Mouse (Mus musculus) adrenal gland, postnatal 14 days (tissue): ENCODE measurements around the gene Lpin2. TPM values are rescaled to one million over a fixed set of nuclear protein-coding genes. Genes with fewer than 3 reads are reported as not detected.

ENCODE experiments used
- DNase-seq: peaks from one replicate; pipeline ENCODE4 v3.0.0; 2021; ENCODE audit warnings: mixed read lengths
- total RNA-seq: library from RNA; stranded (reverse); gene quantifications from 2 replicates; pipeline ENCODE4 v1.2.3, GENCODE M21; 2021

Gene Lpin2
- total RNA-seq, 1 experiment from 2014 or later = 43.0 TPM

GRCm38 (mm10) chr17:71171161-71171560 is 11.2 kb upstream of the Lpin2 start:
- no peak for DNase-seq

DNA sequence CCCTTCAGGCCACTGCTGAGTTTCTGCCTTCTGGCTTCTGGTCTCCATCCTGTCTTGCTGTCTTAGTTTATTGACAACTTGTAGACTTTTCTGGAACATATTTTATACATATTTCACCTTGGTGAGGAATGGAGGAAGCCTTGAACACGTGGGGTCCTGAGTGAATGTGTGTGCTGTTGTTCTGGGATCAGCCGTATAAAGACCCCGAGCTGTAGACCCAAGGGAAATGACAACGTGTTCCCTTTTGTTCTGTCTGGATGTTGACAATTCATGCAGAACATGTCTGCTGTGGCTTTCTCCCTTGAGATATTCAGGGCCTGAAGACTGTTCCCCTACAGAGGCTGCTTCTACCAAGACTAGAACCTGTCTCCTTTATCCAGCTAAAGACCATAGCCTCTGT is 5.0 kb upstream of the Lpin2 start:
- DNase-seq = no peak

GRCm38 (mm10) chr17:71177949-71178348 is 4.4 kb upstream of the Lpin2 start:
- no peak for DNase-seq

- DNase-seq = no peak
These were observed 3.7 kb upstream of the Lpin2 start for GRCm38 (mm10) chr17:71178530-71179181.

- DNase-seq = no peak
These were observed 2.6 kb upstream of the Lpin2 start for GRCm38 (mm10) chr17:71179551-71180309.

DNA sequence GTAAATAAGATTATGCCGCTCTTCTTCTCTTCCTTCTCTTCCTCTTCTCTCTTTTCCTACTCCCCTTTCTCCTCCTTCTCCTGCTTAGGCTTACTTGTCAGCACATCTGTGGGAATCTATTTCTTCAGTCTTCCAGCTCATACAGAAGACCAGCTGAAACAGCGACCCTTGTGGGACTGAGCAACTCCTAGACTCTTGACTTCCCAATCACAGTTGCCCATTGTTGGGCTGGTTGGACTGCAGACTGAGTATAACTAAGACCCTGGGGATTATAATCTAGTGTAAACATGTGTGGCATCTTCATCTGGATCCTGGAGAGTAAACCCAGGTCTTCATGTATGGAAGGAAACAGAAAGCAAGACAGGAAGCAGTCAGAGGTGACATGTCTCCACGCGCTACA is 1.8 kb upstream of the Lpin2 start:
- no peak for DNase-seq

GRCm38 (mm10) chr17:71182871-71183656 is 704 bp downstream of the Lpin2 start:
- peak; percentile 96 for DNase-seq

GRCm38 (mm10) chr17:71183657-71184261 is 1.4 kb downstream of the Lpin2 start:
- DNase-seq = peak; percentile 50

DNA sequence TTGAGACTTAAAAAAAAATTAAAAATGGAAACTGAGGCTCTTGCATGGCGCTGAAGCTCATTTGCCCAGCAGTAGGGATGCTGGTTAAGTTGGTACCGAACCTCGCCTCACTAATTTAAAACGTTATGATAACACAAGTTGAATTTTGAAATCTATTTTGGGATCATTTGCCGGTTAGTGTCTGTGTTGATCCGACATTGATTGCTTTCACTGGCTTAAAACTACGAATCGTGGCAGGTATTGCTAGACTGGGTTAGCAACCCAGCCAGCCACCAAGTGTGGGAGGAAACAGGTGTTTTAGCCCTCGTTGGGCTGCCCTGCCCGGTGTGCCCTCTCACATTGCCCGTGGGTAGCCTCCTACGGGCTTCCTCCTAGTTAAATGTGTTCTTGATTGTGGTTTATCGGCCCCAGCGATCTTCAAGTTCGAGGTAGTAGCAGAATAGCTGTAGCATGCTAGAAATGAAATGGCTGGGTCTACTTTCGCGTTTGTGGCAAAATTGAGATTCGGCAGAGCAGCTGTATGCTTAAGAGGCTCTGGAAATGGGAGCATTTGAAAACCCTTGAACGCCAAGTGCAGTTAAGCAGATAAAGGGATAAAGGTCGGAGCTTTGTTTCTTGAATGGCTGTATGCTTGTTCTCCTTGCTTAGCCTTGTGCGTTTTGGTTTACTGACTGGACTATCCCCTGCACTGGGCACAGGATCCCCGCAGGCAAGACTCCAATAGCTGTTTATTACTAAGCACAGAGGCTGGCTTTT is 2.2 kb downstream of the Lpin2 start:
- DNase-seq = peak; percentile 37

GRCm38 (mm10) chr17:71185368-71185767 is 3.0 kb downstream of the Lpin2 start:
- no peak for DNase-seq

GRCm38 (mm10) chr17:71190589-71190988 is 8.2 kb downstream of the Lpin2 start:
- no peak for DNase-seq

- DNase-seq = no peak
These were observed 8.7 kb downstream of the Lpin2 start for GRCm38 (mm10) chr17:71191063-71191462.

DNA sequence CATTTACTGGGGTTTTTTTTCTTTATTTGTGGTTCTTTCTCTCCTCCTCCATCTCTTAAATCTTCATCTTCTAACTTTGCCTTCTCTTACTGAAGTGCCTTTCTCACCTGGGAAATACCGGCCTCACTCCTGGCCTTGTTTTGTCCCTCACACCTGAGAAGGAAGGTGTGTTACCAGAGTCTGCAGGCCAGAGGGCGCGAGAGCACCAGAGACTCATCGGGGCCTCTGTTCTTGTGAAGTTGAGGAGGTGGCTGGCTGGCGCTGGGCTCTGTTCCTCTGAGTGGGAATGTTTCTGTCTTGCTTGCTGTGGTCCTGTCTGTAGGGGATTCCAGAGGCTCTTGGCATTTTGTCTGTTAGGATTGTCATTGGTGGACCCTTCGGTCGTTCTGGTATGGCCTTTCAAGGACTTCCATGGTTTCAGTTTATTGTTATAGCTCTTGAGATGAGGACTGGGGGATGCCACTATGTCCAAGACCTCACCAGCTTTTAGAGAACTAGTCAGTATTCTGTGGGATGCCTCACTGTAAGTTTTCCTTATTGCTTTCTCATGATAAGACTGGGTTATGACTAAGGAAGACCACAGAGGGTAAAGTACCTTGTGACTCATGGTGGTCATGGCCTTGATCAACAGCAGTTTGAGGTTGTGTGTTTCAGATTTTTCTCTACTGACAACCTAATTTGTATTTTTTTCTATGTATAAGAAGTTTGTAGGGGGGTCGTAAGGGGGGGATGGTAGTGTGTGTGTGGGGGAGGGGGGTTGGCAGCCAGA is 9.5 kb downstream of the Lpin2 start:
- DNase-seq = no peak

GRCm38 (mm10) chr17:71193019-71193418 is 10.7 kb downstream of the Lpin2 start:
- no peak for DNase-seq

- DNase-seq = no peak
These were observed 11.1 kb downstream of the Lpin2 start for GRCm38 (mm10) chr17:71193485-71193884.

DNA sequence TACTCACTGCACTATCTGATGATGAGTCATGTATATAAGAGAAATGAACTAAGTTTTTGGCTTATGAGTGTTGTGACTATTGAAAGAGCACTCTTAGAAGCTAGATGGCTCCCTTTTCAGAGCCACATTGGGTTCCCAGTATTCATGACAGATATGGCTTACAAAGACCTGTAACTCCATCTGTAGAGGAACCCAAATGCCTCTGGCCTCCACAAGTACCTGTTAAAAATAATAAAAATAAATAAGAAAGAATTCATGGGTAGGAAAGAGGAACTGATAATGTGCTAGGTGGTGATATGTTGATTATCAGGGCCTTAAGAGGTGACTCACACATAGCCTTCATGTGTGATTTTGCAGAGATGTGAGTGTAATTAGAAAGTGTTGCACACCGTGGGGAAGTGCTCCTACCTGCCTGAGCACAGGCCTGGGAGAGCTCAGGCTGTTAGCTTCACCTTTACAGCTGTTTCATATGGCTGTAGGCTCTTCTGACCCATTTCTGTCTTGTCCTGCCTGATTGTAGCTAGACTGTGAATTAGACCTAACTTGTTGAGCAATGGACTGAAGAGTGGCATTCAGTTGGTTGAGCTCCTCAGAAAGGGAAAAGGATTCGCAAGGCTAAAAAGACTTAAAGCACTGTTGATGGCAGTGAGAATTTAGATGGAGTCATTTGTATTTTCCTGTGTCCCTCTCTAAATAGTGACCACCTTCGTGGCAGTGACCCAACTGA is 12.7 kb downstream of the Lpin2 start:
- DNase-seq = no peak

GRCm38 (mm10) chr17:71195633-71196391 is 13.5 kb downstream of the Lpin2 start:
- peak; percentile 51 for DNase-seq

DNA sequence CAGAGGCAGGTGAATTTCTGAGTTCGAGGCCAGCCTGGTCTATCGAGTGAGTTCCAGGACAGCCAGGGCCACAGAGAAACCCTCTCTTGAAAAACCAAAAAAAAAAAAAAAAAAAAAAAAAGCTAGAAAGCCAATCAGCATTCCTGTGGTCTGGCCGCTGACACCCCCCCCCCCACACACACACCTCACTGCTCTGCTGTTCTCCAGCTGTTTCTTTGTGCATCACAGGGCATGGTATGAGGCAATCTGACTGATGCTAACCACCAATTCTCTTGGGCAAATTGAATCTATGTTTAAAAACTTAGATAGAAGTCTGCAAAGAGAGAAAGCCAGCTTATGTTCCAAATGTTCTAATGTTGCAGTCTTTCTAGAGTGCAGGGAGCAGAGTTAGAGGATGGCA is 14.1 kb downstream of the Lpin2 start:
- DNase-seq = no peak

GRCm38 (mm10) chr17:71199346-71199745 is 17.0 kb downstream of the Lpin2 start:
- no peak for DNase-seq

DNA sequence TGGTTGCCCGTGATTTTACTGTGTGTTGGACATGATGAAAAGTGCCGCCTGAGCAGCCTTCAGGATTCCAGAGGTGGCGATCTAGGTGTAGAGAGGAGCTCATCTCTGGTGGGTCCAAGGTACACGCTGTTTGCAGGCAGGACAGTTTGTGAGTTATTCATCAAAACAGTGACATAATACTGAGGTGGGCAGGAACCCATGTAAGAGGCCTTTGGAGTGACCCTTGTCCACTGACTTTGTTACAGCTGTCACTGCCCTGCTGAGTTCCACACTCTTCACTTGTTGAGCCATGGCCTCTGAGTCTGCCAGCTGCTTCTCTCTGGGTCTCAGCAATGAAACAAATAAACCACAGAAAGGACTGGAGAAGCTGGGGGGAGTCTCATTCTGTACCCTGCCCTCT is 19.8 kb downstream of the Lpin2 start:
- DNase-seq = no peak
